Mouse (Mus musculus): ENCODE results near the gene Ccdc92b.

Ccdc92b gene

DNA sequence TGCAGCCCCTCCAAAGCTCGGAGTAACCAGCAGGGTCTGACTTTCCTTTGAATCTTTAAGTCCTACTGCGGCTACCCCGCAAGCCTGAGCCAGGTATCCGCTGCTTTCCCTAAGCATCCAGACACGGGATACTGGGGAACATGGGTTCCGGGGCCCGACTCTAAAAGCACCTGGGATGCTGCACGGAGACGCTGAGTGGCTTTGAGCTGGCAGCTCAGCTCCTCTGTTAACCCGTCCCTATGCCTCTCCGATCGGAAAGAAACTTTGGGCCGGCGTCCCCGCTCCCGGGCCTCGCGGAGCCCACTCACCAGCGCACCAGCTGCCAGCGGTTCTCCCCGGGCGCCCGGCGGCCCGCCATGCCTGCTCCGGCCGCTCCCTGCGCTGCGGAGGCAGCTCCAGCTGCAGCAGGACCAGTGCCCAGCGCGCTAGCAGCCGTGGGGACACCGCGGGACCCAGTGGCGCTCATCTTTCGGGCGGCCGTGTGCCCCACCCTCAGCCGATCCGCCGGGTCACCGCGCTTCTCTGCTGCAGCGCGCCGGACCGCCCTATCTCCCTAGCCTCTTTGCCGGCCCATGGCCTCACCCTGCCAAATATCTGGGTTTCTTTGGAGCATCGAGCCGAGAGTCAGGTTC, 8.7 kb upstream of the Ccdc92b start, which contains the start of gene Rap1gap2:
Gene Rap1gap2 (minus strand): TSS at position 371 of the 632 bp plus-strand sequence.
- in situ Hi-C loops (cut with MboI; ENCODE audit: unreplicated experiment in 2 of 2) = no loop called here

DNA sequence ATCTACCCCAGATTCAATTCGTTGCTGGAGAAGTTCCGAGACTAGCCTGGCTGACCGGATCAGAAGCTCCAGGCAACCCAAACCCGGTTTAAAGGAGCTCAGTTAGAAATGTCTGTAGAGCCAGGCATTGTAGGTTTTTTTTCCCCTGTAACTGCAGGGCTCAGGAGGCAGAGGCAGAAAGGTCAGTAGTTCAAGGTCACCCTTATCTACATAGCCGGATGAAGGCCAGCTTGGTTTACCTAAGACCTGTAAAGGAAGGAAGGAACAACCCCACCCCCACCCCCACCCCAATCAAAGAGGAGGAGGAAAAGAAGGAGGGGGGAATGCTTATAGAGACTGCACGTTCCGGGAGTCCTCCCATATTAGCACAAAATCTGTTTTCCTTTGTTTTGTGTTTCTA, 8.0 kb upstream of the Ccdc92b start:
- in situ Hi-C loops (cut with MboI; ENCODE audit: unreplicated experiment in 2 of 2) = no loop called here

DNA sequence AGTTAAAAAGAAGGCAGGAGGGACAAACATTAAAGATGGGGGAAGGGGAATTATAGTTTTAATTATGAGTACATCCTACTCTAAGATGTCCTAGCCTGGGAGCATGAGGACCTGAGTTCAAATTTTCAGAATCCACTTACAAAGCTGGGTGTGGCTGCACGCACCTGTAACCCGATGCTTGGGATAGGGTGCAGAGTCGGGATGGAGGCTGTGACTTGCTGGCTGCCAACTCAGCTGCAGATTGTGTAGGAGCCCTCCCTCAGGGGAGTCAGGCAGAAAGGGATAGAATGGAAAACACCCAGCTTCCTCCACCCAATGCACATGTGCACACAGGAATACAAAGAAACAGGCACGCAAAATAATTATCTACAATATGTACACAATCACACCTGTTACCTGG, 6.0 kb upstream of the Ccdc92b start:
- in situ Hi-C loops (cut with MboI; ENCODE audit: unreplicated experiment in 2 of 2) = no loop called here

DNA sequence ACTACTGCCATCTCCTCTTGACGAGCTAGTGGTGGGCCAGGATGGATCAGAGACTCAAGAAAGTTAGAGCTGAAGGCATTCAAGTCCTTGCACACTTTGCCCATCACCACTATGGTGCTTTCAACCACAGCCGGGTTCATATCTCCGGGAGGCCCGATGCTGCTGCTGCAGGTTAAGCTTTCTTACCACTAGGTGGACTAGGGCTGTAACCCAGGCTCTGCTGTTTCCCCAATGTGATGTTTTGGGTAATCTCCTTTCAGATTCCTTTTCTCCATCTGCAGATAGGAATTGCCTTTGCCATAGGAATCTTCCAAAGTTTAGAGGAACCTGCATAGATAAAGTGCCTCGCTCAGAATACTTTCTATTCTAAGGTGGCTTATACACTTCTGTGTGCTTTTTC, 3.8 kb upstream of the Ccdc92b start:
- in situ Hi-C loops (cut with MboI; ENCODE audit: unreplicated experiment in 2 of 2) = no loop called here

DNA sequence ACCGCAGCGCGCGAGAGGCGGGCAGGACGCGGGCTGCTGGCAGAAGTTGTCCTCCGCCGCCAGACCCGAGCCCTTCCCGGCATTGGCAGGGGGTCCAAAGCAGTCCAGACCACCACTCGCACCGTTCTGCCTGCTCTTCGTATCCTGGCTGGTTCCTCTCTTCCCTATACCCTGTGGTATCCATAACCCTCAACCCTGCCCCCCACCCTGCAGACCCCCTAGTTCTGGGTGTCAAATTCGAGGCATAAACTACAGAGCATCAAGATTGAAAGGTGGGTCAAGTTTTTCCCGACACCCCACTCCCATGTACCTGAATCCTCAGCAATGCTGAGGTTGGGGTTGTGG, 523 bp downstream of the Ccdc92b start:
- in situ Hi-C loops (cut with MboI; ENCODE audit: unreplicated experiment in 2 of 2) = loop anchor here in 1 of 2 experiments (10.0 kb wide), 1 partner anchor 535 kb away; no protein-coding TSS in a partner anchor

DNA sequence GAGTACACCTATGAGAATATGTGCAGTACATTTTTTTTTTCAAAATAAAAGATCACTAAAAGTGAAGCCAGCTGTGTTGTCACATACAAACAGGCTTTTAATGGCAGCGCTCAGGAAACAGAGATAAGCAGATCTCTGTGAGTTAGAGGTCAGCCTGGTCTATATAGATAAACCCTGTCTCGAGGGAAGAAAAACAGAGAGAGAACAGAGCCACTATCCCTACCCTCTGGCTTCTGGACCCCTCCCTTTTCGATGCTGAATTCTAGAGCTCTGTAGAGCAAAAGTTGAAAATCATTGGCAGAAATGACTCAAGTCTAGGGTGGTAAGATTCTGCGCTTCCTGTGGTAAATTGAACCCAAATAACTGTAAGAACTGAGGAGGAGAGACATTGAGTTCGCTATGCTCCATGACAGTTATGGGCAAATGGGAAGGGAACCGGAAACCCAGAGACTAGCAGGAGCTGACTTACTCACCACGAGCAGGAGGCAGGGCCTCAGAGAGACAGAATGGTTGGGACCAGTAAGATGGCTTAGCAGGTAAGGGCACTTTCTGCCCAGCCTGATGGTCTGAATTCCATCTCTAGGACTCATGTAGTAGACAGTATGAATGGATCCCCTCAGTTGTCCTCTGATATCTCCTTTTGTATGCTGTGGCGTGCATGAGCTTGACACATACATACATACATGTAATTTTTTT, 2.7 kb downstream of the Ccdc92b start:
- in situ Hi-C loops (cut with MboI; ENCODE audit: unreplicated experiment in 2 of 2) = loop anchor here in 1 of 2 experiments (10.0 kb wide), 1 partner anchor 533 kb away; no protein-coding TSS in a partner anchor

DNA sequence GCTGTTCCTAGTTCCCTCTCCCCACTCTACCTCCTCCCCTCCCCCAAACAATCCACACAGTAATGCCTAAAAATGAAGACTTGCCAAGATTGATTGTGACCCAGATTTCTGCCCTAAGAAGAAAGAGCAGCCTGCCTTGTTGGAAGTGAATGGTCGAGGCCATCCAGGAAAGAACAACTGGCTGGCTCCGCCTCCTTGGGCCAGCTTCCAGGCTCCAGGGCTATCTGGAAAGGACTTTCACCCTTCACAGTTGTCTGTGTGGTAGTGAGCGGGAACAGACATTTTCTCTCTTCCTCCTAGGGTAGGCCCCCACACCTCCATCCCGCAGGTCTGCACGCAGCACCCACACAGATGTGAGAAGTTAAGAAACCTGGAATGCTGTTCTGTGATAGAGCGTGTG, 4.3 kb downstream of the Ccdc92b start:
- in situ Hi-C loops (cut with MboI; ENCODE audit: unreplicated experiment in 2 of 2) = loop anchor here in 1 of 2 experiments (10.0 kb wide), 1 partner anchor 531 kb away; no protein-coding TSS in a partner anchor

DNA sequence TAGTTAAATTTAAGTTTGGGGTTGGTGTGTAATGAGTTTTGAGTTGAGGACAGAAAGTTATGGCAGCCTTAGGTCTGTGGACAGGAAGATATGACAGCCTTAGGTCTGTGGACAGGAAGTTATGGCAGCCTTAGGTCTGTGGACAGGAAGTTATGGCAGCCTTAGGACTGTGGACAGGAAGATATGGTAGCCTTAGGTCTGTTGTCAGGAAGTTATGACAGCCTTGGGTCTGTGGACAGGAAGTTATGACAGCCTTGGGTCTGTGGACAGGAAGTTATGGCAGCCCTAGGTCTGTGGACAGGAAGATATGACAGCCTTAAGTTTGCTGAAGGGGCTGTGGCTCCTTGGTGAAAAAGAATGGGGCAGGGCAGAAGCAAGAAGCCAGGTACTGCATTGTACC, 5.9 kb downstream of the Ccdc92b start:
- in situ Hi-C loops (cut with MboI; ENCODE audit: unreplicated experiment in 2 of 2) = loop anchor here in 1 of 2 experiments (10.0 kb wide), 1 partner anchor 529 kb away; no protein-coding TSS in a partner anchor

DNA sequence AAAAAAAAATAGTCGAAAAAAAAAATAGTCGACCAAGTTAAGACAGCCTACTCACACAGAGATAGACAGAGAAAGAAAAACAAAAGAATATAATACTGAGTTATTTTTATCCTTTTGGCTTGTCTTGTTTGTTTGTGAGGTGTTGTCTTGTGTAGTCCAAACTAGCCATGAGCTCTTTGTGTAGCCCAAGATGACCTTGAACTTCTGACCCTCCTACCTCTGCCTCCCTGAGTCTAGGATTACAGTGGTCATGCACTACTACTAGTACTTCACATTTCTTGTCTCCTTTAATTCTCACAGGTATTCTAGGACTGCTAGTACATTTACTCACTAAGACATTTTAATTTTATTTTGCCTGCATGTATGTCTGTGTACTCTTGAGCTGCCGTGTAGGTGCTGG, 8.1 kb downstream of the Ccdc92b start:
- in situ Hi-C loops (cut with MboI; ENCODE audit: unreplicated experiment in 2 of 2) = loop anchor here in 1 of 2 experiments (10.0 kb wide), 1 partner anchor 527 kb away; no protein-coding TSS in a partner anchor

DNA sequence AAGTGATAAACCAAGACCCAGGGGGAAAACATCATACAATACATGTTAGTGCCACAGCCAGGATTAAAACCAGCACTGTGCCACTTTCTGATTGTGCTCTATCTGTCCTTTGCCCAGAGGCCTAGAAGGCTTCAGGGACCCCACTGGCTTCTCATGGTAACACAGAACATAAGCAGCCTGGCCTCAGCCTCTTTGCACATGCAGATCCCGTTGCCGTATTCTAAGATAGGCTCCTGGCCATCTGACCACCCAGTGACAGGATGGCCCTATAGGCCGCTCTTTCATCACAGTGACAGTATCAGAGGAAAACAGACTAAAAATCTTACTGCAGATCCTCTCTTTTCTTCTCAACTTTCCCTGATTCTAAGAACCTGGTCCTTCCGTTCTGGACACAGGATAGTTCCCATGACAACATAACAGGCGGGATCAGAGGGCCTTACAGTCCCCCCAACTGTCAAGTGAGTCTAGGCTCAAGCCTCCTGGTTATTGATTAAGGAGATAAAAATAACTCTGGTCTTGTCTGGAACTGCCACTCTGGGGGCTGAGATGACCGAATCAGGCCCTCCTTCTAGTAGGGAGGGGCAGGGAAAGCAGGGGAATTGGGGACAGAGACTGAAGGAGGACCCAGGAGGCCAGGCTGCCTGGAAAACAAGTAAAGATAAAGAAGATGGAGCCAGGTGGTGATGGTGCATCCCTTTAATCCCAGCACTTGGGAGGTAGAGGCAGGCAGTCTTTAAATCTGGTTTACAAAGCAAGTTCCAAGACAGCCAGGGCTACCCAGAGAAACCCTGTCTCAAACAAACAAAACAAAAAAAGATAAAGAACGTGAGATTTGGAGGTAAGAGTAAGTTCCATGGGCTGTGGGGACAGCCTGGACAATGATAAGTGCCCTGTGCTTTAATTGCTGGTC, 12.7 kb downstream of the Ccdc92b start:
- in situ Hi-C loops (cut with MboI; ENCODE audit: unreplicated experiment in 2 of 2) = no loop called here

DNA sequence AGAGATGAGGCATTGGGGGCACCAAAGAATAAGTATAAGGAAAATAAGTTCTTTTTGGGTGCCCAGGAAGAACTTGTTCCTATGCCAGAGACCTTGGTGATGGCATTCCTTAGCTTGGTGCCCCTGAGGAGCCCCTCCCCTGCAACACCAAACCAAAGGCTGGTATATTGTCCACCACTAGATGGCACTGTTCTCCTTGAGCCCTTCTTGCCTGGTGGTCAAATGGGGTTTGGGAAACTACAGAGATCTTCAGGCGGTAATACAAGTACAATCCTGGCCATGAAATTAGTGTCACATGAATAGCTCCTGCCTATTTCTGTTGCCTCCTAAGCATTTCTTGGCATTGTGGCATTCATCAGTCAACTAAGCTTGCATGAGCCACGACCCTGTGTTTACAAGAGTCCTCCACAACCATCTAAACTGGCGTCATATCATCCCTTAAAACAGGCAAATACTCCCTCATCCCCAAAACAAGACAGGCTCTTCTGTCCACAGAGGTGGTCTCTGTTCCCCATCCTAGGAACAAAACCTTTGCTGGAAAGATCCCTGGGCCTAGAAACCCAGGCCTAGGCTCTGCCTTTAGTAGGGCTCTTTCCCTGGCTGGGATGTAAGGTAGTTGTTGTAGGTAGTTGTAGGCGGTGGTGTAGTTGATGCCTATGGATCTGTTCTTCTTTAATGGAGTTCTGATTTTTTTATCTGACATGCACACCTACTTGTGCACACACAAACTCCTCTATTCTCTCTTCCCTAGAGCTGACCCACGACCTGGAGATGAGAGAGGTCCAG, 15.3 kb downstream of the Ccdc92b start:
- in situ Hi-C loops (cut with MboI; ENCODE audit: unreplicated experiment in 2 of 2) = no loop called here

DNA sequence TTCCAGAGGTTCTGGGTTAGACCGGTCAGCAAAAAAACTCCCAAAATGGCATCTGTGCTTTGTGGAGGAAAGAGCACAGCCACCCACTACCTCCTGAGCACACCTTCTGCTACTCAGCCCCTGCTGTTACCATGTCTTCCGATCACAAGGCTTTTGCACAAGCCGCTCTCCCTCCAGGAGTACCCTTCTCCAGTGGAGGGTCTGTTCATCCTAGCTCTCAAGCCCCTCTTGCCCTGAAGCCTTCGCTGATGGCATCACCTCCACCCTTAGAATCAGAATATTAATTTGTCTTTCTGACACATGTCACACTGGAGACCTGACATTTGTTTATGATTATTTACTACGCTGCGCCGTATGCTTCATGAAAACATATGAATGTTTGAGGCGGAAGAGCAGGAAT, 18.1 kb downstream of the Ccdc92b start:
- in situ Hi-C loops (cut with MboI; ENCODE audit: unreplicated experiment in 2 of 2) = no loop called here

DNA sequence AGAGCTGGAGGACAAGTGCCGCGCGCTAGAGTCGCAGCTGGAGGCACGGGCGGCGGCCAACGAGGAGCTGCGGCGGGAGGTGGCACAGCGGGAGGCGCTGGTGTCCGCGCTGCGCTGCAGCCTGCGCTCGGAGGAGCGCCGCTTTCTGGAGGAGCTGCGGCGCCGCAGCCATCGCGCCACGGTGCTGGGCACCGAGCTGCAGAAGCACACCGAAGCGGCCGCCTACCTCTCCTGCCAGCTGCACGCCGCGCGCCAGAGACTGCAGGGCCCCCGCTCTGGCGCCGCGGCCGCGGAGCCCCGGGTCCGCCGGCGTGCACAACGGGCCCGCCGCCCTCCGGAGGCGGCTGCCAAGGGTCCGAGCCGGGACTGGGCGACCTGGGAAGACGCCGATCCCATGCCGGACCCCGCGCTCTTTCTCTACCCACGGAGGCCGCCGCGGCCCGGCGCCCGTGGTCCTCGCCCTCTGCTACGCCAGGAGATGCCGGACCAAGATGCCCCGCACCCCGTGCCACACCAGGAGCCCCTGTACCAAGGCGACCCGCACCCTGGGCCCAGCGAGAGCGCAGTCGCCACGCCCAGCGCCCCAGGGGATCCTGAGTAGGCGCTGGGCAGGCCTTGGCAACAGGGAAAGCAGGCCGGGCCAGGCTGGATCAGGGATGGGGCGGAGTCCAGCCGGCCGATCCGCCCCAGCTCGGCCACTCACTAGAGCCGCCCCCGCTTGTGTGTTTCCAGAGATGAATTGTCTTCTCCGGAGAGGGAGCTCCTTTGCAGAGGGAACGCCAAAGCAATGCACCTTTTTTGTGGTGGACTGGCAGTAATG, 18.8 kb downstream of the Ccdc92b start:
- in situ Hi-C loops (cut with MboI; ENCODE audit: unreplicated experiment in 2 of 2) = no loop called here

DNA sequence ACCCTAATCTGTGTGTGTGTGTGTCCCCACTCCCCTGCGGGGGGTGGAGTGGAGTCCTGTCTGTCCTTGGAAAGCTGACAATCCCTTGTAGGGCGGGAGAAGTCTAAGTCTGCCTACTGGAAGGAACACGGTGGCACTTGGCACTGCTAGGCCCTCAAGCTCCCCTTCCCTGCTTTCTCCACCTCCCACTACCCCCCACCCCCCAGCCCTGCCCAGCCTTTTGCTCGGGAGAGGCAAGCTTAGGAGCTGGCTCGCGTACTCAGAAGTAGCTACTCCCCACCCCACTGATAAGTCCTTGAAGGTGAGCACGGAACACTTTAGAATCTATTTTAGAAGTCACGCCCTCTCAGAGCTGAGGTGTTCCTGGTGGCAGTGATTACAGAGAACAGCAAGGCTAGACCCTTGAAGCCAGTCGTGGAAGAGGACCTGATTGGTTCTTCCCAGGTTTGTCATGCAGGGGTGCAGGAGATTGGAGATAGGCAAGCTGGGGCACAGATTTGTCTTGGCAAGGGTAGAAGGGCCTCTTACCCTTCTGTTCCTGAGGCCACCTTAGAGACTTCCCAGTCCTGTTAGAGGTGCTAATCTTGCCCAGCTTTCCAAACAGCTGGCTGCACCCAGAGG, 19.5 kb downstream of the Ccdc92b start:
- in situ Hi-C loops (cut with MboI; ENCODE audit: unreplicated experiment in 2 of 2) = no loop called here

DNA sequence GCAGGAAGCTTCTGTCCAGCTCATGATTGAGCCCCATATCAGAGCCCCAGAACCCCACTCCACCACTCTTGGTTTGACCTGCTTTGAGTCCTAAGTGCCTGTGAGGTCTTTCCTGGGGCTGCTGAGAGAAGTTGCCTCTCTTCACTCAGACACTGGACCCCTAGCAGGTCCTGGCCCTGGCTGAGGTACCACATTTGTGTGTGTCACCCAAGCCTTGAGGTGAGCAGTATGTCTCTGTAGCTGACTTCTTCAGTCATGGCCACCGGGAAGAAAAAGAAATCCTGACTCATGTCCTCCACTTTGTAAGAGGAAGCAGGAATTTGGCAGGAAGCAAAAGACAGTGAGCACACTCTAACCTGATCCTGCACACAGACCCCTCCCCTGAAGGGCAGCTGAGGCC, 20.2 kb downstream of the Ccdc92b start:
- in situ Hi-C loops (cut with MboI; ENCODE audit: unreplicated experiment in 2 of 2) = loop anchor here (5.0 to 10.0 kb wide), 3 partner anchors 123 to 208 kb away; no protein-coding TSS in a partner anchor

DNA sequence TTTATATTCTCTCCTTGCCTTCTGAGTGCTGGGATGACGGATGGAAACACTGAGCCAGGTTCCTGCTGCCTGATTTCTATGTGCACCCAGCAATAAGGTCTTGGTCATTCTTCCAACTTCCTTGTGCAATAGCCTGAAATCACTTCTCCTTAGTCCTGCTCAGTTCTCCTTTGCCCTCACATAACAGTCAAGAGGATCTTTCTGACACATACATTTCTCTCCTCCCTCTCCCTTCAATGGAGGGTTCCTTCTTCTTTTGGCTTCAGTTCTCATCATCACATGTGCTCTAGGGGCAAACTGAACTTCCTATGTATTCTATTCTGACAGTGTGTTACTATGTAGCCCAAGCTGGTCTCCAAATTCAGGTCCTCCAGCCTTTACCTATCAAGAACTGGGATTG, 28.6 kb downstream of the Ccdc92b start:
- in situ Hi-C loops (cut with MboI; ENCODE audit: unreplicated experiment in 2 of 2) = loop anchor here in 1 of 2 experiments (10.0 kb wide), 1 partner anchor 177 kb away; no protein-coding TSS in a partner anchor

DNA sequence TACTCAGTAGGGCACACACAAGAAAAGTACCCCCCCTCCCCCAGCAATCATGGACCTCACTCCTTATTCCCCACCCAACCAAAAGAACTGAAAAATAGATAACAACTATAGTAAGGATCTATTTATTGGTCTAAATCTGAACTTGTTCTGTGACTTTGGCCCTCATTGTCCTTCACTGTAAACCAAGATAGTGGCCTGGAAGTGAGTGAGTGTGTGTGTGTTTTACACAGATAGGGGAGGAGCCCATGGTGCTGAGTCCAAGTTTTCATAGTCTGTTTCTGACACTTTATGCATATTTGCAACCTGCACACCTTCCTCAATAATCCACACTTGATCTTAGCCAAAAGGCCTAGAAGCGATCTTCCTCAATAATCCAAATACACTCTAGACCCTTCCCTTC, 29.3 kb downstream of the Ccdc92b start:
- in situ Hi-C loops (cut with MboI; ENCODE audit: unreplicated experiment in 2 of 2) = loop anchor here in 1 of 2 experiments (10.0 kb wide), 1 partner anchor 176 kb away; no protein-coding TSS in a partner anchor

DNA sequence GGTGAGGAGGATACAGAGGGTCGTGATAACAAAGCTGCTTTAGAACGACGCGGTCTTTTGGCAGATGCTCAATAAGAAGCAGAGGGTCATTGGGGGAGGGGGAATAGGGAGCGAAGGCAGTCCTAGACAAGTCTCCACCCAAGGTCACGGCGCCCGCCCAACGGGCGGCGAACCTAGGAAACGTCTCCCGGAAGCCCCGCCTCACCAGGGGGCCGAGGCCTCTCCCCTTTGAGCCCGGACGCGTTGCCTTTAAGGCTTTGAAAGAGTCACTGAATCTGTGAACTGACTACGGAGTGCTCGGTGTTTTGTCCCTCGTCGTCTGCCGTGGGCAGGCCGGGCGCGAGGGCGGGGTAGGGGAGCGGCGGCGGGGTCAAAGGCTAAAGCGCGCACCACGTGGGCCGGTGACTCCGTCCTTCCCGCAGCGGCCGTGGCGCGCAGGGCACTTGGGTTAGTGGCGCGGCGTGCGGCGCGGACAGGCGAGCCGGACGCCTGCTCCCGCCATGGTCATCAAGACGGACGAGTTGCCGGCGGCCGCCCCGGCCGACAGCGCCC, 29.8 kb downstream of the Ccdc92b start, which contains the start of gene Cluh:
Gene Cluh (plus strand): TSS at position 401 of the 552 bp plus-strand sequence.
- in situ Hi-C loops (cut with MboI; ENCODE audit: unreplicated experiment in 2 of 2) = loop anchor here in 1 of 2 experiments (10.0 kb wide), 1 partner anchor 176 kb away; no protein-coding TSS in a partner anchor
